Mouse (Mus musculus) colon, adult 2 months (tissue): ENCODE results near the gene Rnf13. TPM values are rescaled to one million over a fixed set of nuclear protein-coding genes. Genes with fewer than 3 reads are reported as not detected.

Experiments used
- polyA plus RNA-seq: library from polyadenylated mRNA; depleted of rRNA; stranded (reverse); fragments of >200 nt; gene quantifications from 2 replicates; pipeline ENCODE4 v1.2.3, GENCODE M21; 2012; rRNA removed

Rnf13 gene
- 18.3 and 20.4 TPM in 2 replicates for polyA plus RNA-seq

GRCm38 (mm10) chr3:57735511-57736370 is at the start of gene Rnf13:
Gene Rnf13, plus strand, starts transcription at chr3:57736062.

GRCm38 (mm10) chr3:57692719-57693118 is 43.1 kb upstream of the Rnf13 start, which contains the start of gene Ankub1:
Gene Ankub1, minus strand, starts transcription at chr3:57692799.

GRCm38 (mm10) chr3:57847760-57848185 is 111.9 kb downstream of the Rnf13 start, which contains the start of gene Pfn2:
Gene Pfn2, minus strand, starts transcription at chr3:57848079.

Other genes with a start within 250 kb of the Rnf13 start
- gene Wwtr1, start 160.2 kb upstream of the Rnf13 start, polyA plus RNA-seq: 14.8 and 16.0 TPM in 2 replicates
- 9.9 and 13.0 TPM in 2 replicates for gene Commd2, start 84.3 kb upstream of the Rnf13 start, polyA plus RNA-seq
- gene Ankub1, start 43.3 kb upstream of the Rnf13 start, polyA plus RNA-seq: not detected in 2 replicates
- 3.4 and 4.7 TPM in 2 replicates for gene Pfn2, start 112.0 kb downstream of the Rnf13 start, polyA plus RNA-seq